Mouse (Mus musculus) liver, embryonic 11.5 days (tissue): ENCODE data around the gene Osbpl6. TPM values are rescaled to one million over a fixed set of nuclear protein-coding genes. Genes with fewer than 3 reads are reported as not detected.

Experiments used
- ATAC-seq: fragments of 200-750 bp; cut with Nextera tagmentation; replicated peaks from 2 replicates; pipeline ENCODE4 v1.8.0; 2017; ENCODE audit warnings: moderate number of reproducible peaks, mild to moderate bottlenecking, moderate TSS enrichment, moderate library complexity; ENCODE audit not compliant: low FRiP score
- DNase-seq: peaks from one replicate; pipeline ENCODE4 v3.0.0-alpha.2; 2017; ENCODE audit warnings: low spot score
- H3K27ac ChIP-seq: fragments of 300-500 bp; sonication (generic); 2 replicates; pipeline ENCODE4 v1.5.1; 2014; ENCODE audit warnings: mild to moderate bottlenecking, low read depth, low read length, control low read depth
- H3K27me3 ChIP-seq: fragments of 300-500 bp; sonication (generic); replicated peaks from 2 replicates; pipeline ENCODE4 v1.6.1; 2014; ENCODE audit warnings: low read length, mixed read lengths; ENCODE audit not compliant: control insufficient read depth, insufficient read depth
- H3K36me3 ChIP-seq: fragments of 300-500 bp; sonication (generic); 2 replicates; pipeline ENCODE4 v1.6.1; 2014; ENCODE audit warnings: mild to moderate bottlenecking, low read length, moderate library complexity, mixed read lengths; ENCODE audit not compliant: control insufficient read depth, insufficient read depth
- H3K4me1 ChIP-seq: fragments of 300-500 bp; sonication (generic); replicated peaks from 2 replicates; pipeline ENCODE4 v1.6.1; 2014; ENCODE audit warnings: low read length, mixed read lengths; ENCODE audit not compliant: control insufficient read depth, insufficient read depth
- H3K4me2 ChIP-seq: fragments of 300-500 bp; sonication (generic); 2 replicates; pipeline ENCODE4 v1.6.1; 2014; ENCODE audit warnings: mild to moderate bottlenecking, control low read depth, moderate library complexity
- H3K4me3 ChIP-seq: fragments of 300-500 bp; sonication (generic); 2 replicates; pipeline ENCODE4 v1.5.1; 2014; ENCODE audit warnings: low read depth, low read length, control low read depth
- H3K9ac ChIP-seq: fragments of 300-500 bp; sonication (generic); 2 replicates; pipeline ENCODE4 v1.6.1; 2014; ENCODE audit warnings: low read depth, low read length, control low read depth
- H3K9me3 ChIP-seq: fragments of 300-500 bp; sonication (generic); 2 replicates; pipeline ENCODE4 v1.6.1; 2016; ENCODE audit warnings: low read length, inconsistent platforms, mixed read lengths; ENCODE audit not compliant: control insufficient read depth
- WGBS: fragments of 180-500 bp; shearing (Covaris S2); extraction: QIAGEN DNeasy Blood & Tissue Kit; methylation state at CpG from one replicate; pipeline ENCODE4 v1.1.7; 2014; 5-methylcytosine and 5-hydroxymethylcytosine counted together
- polyA plus RNA-seq: library from polyadenylated mRNA; unstranded; fragments of >200 nt; fragmentation: Nextera tagmentation; extraction: Ambion mirVana; gene quantifications from 2 replicates; pipeline ENCODE4 v1.2.1, GENCODE M21; 2014

Gene Osbpl6
- polyA plus RNA-seq, 1 experiment from 2014 or later = 3.4 TPM

- Histone ChIP-seq H3K4me2 (no peak overlapping the region), H3K27me3 (peaks cover 28% of the 10 kb centered on the region), H3K9ac (no peak overlapping the region), H3K9me3 (no peaks in the 10 kb centered on the region), H3K4me1 (0 out of 2 replicates have a peak, but pooled peaks cover 3% of the 10 kb centered on the region), H3K27ac (no peak overlapping the region), H3K36me3 (no peaks in the 10 kb centered on the region), H3K4me3 (no peak overlapping the region)
- whole genome bisulfite sequencing = 77% methylated on average over 2 of the region's 2 CpGs
- no peak for ATAC-seq
- DNase-seq = no peak
Measured at GRCm38 (mm10) chr2:76409986-76410385, 3.7 kb downstream of the Osbpl6 start.

- no peak overlapping the region for H3K4me3 ChIP-seq
- no peaks in the 10 kb centered on the region for H3K9me3 ChIP-seq
- no peak overlapping the region for H3K9ac ChIP-seq
- H3K27me3 ChIP-seq = peaks cover 1% of the 10 kb centered on the region; the same call in 1 of the 2 replicates
- H3K36me3 ChIP-seq = no peaks in the 10 kb centered on the region
- no peak overlapping the region for H3K4me2 ChIP-seq
- no peak for ATAC-seq
- DNase-seq = no peak
- 67% methylated on average over 2 of the region's 2 CpGs for WGBS
- no peak overlapping the region for H3K27ac ChIP-seq
- no peaks in the 10 kb centered on the region for H3K4me1 ChIP-seq
Measured at GRCm38 (mm10) chr2:76412924-76413323, 6.6 kb downstream of the Osbpl6 start.

- no peak for ATAC-seq
- H3K4me2 ChIP-seq = no peak overlapping the region
- H3K27me3 ChIP-seq = no peaks in the 10 kb centered on the region
- no peaks in the 10 kb centered on the region for H3K36me3 ChIP-seq
- no peak overlapping the region for H3K9ac ChIP-seq
- WGBS = 91% methylated on average over 14 of the region's 14 CpGs
- no peak overlapping the region for H3K4me3 ChIP-seq
- H3K4me1 ChIP-seq = no peaks in the 10 kb centered on the region
- H3K9me3 ChIP-seq = no peaks in the 10 kb centered on the region
- DNase-seq = no peak
- H3K27ac ChIP-seq = no peak overlapping the region
Measured at GRCm38 (mm10) chr2:76417446-76418141, 11.3 kb downstream of the Osbpl6 start.

- Histone ChIP-seq H3K27ac (no peak overlapping the region), H3K4me3 (no peak overlapping the region), H3K36me3 (no peaks in the 10 kb centered on the region), H3K27me3 (no peaks in the 10 kb centered on the region), H3K9ac (no peak overlapping the region), H3K4me1 (no peaks in the 10 kb centered on the region), H3K9me3 (no peaks in the 10 kb centered on the region), H3K4me2 (no peak overlapping the region)
- no peak for DNase-seq
- ATAC-seq = no peak
- WGBS = 85% methylated on average over 3 of the region's 3 CpGs
Measured at GRCm38 (mm10) chr2:76418142-76418518, 11.8 kb downstream of the Osbpl6 start.

- Histone ChIP-seq H3K4me1 (no peaks in the 10 kb centered on the region), H3K9ac (no peak overlapping the region), H3K9me3 (no peaks in the 10 kb centered on the region), H3K4me3 (no peak overlapping the region), H3K36me3 (no peaks in the 10 kb centered on the region), H3K27me3 (no peaks in the 10 kb centered on the region), H3K27ac (no peak overlapping the region), H3K4me2 (no peak overlapping the region)
- no peak for DNase-seq
- WGBS = 79% methylated on average over 6 of the region's 6 CpGs
- ATAC-seq = no peak
Measured at GRCm38 (mm10) chr2:76421411-76421924, 15.2 kb downstream of the Osbpl6 start.

GRCm38 (mm10) chr2:76426816-76427215 is 20.5 kb downstream of the Osbpl6 start:
- no peak overlapping the region for H3K9ac ChIP-seq
- no peaks in the 10 kb centered on the region for H3K27me3 ChIP-seq
- H3K4me2 ChIP-seq = no peak overlapping the region
- H3K27ac ChIP-seq = no peak overlapping the region
- no peaks in the 10 kb centered on the region for H3K36me3 ChIP-seq
- ATAC-seq = no peak
- whole genome bisulfite sequencing = 57% methylated on average over 3 of the region's 3 CpGs
- H3K4me3 ChIP-seq = no peak overlapping the region
- no peak for DNase-seq
- no peaks in the 10 kb centered on the region for H3K4me1 ChIP-seq
- no peaks in the 10 kb centered on the region for H3K9me3 ChIP-seq

GRCm38 (mm10) chr2:76429318-76429717 is 23.0 kb downstream of the Osbpl6 start:
- no peaks in the 10 kb centered on the region for H3K9me3 ChIP-seq
- no peak overlapping the region for H3K4me2 ChIP-seq
- 74% methylated on average over 3 of the region's 3 CpGs for WGBS
- no peak overlapping the region for H3K27ac ChIP-seq
- no peaks in the 10 kb centered on the region for H3K4me1 ChIP-seq
- no peaks in the 10 kb centered on the region for H3K27me3 ChIP-seq
- ATAC-seq (no peak), DNase-seq (no peak)
- H3K36me3 ChIP-seq = no peaks in the 10 kb centered on the region
- H3K4me3 ChIP-seq = no peak overlapping the region
- H3K9ac ChIP-seq = no peak overlapping the region

- Histone ChIP-seq H3K4me2 (no peak overlapping the region), H3K9me3 (no peaks in the 10 kb centered on the region), H3K9ac (no peak overlapping the region), H3K36me3 (no peaks in the 10 kb centered on the region), H3K27me3 (no peaks in the 10 kb centered on the region), H3K4me3 (no peak overlapping the region), H3K4me1 (no peaks in the 10 kb centered on the region), H3K27ac (no peak overlapping the region)
- ATAC-seq (no peak), DNase-seq (no peak)
- 82% methylated on average over 5 of the region's 5 CpGs for WGBS
Measured at GRCm38 (mm10) chr2:76429855-76430254, 23.5 kb downstream of the Osbpl6 start.

- ATAC-seq = no peak
- Histone ChIP-seq H3K4me2 (no peak overlapping the region), H3K4me3 (no peak overlapping the region), H3K27me3 (no peaks in the 10 kb centered on the region), H3K9me3 (no peaks in the 10 kb centered on the region), H3K27ac (no peak overlapping the region), H3K9ac (no peak overlapping the region), H3K4me1 (no peaks in the 10 kb centered on the region), H3K36me3 (no peaks in the 10 kb centered on the region)
- WGBS = 84% methylated on average over 3 of the region's 3 CpGs
- DNase-seq = no peak
Measured at GRCm38 (mm10) chr2:76430539-76430938, 24.2 kb downstream of the Osbpl6 start.
